Mouse (Mus musculus) fibroblast of lung, adult 2 months (primary cell): ENCODE measurements around the gene Gm7982.
"Not testable (repeated sequence)": the region's sequence is repeated elsewhere in the genome, so short reads cannot be mapped to it uniquely, and the experiment has no call there.

Source experiments
- DNase-seq: peaks from one replicate; pipeline ENCODE4 v3.0.0-alpha.2; 2011; ENCODE audit warnings: low read depth

Gene Gm7982

DNA sequence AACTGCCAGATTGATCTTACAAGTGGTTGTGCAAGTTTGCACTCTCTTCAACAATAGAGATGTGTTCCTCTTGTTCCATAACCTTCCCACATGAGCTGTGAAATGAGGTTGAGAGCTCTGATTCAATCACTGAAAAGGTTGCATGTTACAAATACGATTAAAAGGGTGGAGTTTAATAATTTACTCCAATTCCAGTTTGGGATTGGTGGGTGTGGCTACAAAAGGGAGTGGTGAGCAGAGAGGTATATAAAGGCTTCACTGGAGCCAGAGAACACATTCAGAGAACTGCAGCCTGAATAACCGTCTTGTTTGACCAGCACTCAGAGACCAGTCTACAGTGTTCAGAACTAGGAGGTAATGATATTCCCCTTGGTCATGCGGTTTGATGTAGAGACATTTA, at the start of gene Gm7982:
Gene Gm7982, plus strand, starts transcription at position 301 of the 400 bp plus-strand sequence.
- DNase-seq, result not testable (repeated sequence)

DNA sequence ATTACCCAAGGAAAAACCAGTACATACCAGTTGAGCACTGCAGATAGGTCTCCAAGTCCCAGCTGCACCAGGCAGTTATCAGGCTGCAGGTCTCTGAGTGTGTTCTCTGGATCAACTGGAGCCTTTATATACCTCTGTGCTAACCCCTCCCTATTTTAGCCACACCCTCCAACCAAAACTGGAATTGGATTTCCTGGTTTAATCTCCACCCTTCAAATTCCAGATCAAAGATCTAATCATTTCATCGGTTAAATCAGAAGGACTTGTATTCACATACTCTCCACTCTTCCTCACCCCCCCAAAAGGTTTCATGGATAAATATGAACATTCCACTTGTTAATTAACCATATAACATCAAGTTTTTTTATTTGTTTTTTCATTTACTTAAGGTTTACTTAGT, 5.7 kb upstream of the Gm7982 start, which contains the start of gene Gm7978:
Gene Gm7978, minus strand, starts transcription at position 101 of the 400 bp plus-strand sequence.
- not testable (repeated sequence) for DNase-seq

DNA sequence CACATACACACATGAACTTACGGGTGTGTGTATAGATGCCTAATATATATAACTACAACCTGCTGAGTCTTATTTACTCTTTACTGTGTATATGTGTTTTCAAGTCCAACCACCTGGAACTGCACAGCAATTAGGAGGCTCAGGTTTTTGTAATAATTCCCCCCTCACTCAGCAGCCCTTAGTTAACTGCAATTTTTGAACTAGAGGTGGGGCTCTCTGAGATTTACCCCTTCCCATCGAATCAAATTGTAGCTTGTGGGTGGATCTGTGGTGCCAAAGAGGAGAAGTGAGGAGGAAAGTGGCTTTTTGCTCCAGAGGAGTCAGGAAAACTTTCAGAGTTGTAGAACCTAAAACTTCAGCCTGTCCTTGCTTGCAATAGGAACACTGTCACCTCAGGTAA, 33.9 kb downstream of the Gm7982 start, which contains the start of gene E330014E10Rik:
Gene E330014E10Rik, plus strand, starts transcription at position 301 of the 400 bp plus-strand sequence.
- not testable (repeated sequence) for DNase-seq
